Mouse (Mus musculus) lung, postnatal 36 days (tissue): ENCODE data around the gene Tnfrsf1a.
A peak's percentile ranks its signal among the peaks of the same experiment; 100 is the strongest.

ENCODE experiments used
- DNase-seq: peaks from one replicate; pipeline ENCODE4 v3.0.0; 2022; ENCODE audit warnings: mixed read lengths

Gene Tnfrsf1a

DNA sequence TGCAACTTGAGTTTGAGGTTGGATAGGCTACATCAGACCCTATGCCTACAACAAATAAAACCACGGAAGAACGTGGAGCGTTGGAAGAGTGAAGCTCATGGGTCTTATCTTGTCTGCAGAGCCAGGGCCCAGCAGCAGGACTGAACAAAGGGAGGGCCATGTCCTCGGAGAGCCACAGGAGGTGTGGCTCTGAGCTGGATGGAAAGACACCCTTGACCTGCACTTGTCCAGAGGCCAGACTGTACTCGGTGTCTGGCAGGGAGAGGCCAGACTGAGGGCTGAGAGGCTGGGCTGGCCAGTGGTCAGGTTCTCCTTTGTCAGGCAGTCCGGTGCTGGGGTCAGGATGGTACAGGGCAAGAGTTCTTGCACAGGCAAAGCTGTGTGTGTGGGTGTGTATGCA, 23.8 kb upstream of the Tnfrsf1a start:
- DNase-seq, result no peak

DNA sequence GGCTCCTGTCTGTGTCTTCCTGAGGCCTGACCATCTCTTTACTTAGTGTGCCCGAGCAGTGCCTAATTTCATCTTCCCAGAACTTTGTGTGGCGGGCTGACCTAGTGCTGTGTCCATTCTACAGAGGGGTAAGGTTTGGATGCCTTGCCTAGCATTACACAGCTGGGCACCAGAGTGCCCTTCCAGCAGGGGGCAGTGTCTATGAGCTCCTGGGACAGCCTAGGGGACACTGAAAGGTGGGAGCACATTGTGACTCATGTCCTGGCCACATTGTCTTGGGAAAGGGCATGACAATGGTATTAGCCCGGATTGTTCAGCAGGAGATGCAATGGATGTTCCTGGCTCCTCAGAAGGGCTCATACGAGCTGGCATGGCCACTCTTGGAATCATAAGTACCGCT, 20.9 kb upstream of the Tnfrsf1a start:
- DNase-seq, result peak; percentile 85

DNA sequence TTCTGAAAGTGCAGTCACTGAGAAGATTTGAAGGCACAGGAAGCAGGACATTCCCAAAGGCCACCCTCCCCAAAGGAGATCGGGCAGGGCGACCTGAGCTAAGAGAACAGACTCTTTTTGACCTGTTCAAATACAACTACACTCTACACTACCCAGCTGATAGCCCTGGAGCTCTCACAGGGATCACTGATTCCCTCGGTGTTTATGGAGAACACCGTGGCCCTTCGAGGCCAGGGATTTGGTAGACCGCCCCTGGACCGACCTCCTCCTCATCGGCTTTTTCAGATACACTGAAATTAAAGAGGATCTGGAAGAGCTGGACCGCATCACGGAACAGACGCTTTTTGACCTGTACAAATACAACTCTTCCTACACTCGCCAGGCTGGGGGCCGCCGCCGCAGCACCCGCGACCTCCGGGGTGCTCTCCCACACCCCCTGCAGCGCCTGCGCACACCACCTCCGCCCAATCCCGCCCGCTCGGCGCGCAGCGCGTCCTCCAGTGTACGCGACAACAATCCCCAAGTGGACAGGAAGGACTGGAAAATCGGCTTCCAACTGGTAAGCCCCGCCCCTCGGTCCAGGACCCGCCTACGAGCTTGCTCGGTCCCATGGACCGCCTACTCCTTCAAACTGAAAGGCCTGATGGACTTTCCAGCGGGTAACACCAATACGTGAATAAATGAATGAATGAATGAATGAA, 18.4 kb upstream of the Tnfrsf1a start:
- peak; percentile 97 for DNase-seq

DNA sequence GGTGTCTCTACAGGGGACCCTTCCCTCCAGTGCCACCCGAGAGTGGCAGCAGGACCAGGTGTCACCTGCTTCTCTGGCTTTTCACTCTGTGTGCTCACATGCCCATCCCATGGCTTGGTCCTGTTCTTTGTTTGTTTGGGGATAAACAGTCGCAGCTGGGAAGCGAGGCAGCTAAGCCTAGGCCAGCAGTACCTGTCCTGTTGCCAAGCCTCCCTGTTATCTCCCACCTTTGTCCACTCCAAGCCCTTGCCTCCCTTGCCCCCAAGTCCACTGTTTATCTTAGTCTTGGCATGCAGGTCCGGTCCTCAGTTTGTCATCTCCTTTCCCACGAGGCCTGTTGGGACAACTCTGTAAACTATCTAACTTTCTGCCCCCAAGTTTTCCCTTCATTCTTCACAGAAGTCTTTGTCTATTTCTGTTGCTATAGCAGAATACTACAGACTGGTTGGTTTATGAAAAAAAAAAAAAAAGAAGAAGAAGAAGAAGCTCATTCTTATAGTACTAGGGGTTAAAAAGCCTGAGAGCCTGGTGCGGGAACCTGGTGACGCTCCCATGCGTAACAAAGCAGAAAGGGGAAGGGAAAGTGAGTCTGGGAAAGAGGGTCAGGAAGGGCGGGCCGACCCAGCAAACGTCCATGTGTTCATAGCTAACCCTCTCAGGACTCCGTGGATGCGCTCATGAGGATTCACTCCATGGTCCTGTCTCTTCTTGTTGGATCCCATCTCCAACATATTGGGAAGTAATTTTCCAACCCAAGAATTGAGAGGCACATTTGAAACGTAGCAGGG, 15.9 kb upstream of the Tnfrsf1a start:
- no peak for DNase-seq

DNA sequence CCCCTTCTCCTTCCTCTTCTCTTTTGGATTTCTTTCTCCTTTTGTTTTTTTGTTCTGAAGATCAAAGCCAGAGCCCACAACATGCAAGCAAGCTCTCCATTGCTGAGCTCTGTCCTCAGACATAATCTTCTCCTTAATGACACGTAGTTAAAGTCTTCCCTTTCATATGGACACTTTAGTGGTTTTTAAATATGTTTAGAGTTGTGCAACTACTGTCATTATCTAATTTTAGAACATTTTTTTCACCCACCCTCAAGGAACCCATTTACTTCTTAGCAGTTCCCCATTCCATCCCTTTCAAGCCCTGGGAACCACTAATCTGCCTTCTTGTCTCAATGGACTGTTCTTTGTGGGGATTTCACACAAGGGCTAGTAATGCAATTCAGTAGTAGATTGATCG, 14.8 kb upstream of the Tnfrsf1a start:
- no peak for DNase-seq

DNA sequence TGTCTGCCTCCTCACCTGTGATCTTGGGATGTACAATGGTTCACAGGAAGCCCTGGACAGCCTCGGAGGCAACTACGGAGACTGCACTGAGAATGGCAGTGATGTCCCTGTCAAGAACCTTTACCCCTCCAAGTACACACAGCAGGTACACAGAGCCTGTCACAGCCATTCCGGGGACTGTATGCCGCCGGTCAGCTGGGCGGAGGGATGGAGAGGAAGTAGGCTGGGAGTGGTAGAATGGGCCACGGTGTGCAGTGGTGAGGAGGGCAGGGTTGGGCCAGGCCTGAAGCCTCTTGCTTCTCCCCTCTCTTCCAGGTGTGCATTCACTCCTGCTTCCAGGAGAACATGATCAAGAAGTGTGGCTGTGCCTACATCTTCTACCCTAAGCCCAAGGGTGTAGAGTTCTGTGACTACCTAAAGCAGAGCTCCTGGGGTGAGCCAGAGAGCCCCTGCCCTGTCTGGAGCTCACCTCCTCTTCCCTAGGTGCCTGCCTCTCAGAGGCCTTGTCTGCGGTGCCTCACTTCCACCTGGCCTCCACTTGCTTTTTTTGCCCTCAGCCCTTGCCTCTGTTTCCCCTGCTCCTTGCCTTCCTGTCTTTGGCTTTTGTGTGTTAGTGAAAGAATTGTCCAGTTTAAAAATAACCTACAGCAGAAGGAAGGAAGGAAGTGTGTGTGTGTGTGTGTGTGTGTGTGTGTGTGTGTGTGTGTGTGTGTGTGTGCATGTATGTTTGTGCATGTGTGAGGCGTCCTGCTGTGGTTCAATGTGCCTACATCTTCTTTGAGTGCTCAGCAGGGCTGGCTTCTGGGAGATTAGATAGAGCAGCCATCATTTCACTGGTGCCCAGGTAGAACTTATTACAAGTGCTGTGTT, 10.1 kb upstream of the Tnfrsf1a start:
- DNase-seq, result no peak

DNA sequence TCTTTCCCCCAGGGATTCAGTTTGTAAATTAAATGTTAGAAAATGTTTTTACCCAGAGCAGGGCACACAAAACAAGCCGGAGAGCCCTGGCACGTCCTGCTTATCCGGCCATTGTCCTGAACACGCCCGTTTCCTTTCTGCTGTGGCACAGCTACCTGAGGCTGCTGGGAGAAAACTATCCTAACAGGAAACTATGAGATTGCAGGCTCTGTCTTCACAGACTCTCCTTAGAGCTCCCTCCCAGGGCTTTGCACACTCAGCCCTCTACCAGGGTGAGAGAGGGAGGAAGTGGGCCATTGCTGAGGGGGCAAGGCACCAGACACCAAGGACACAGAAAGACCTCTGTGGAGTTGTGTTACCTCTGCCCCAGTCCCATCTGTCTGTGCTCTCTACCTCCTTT, 8.9 kb upstream of the Tnfrsf1a start:
- peak; percentile 75 for DNase-seq

DNA sequence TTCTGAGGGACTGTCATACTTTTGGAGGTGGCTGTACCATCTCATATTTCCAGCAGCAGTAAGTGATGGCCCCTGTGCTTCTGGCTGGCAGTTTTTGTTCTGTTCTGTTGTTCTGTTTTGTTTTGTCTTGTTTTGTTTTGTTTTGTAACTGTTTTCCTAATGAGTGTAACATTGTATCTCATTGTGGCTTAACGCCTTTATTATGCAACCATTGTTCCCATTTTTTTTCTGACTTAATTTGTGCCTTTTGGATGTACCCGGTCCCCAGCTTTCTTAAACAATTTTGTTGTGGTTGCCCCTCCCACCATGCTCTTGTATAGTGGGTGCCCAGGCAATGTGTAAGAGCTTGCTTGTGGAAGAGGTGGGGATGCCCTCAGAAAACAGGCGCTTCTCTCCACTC, 7.0 kb upstream of the Tnfrsf1a start:
- peak; percentile 58 for DNase-seq

DNA sequence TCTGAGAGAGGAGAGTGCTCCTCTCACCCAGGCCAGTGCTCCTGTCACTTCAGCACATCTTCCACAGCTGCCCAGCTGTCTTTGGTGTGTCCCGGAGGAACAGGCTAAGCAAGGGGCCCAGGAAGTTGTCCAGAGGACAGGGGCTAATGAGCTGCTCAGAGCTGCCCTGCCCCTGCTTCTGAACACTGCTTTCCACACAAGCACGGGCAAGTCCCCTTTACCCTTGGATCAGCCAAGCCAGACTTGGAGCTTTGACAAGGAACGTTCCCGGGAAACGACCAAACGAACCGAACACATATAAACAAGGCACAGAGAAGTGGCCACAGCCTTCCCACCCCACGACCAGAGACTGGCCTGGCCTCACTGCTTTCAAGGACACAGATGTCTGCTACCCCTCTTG, 5.1 kb upstream of the Tnfrsf1a start:
- peak; percentile 76 for DNase-seq

DNA sequence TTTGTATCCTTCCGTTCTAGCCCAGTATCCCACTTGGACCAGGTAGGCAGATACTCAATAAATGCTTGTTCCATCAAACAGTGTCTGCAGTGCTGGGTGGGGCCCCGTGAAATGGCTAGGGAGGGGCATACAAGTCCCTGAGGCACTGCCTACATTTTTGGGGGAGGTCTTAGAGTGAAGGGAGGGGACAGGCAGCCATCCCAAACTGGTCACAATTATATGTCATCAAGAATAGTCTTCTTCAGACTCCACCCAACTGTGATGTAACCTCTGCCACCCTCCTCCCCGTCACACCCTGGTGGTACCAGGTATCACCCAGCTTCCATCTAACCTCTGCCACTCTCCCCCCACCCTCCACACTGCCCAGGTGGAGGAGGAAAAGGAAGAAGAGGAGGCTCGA, 4.3 kb upstream of the Tnfrsf1a start:
- no peak for DNase-seq

DNA sequence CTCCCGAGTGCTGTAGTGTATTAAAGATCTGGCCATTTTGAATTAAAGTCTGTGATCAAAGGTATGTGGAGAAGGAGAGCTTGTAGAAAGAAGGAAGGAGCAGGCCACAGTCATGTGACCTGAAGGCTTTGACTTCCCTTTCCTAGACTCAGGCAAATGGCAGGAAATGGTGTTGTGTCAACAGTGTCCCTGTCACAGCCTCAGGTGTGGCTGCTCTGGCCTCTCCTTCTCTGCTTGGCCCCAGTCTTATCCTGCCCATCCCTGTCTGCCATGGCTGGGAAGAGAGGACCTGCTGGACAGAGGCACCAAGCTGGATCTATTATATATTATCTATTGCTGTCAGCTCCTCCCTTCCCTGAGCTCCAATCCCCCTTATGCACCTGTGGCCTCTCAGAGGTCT, 3.5 kb upstream of the Tnfrsf1a start:
- DNase-seq, result peak; percentile 65

DNA sequence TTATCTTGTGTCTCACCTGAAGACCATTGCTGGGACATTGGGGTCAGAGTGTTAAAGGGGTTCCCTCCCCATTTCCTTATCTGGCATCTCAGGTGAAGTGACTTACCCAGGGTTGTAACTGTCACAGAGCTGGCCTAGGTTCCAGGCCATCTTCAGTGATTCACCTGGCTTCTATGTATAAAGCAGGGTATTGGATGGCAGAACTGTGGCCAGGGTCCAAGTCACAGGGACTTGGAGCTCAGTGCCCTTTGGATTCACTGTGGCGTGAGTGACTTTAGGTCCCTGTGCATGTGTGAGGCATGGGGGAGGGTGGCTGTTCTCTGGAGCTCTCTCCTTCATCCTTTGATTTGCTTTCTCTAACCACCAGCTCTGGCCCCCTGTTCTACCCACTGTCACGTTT, 3.1 kb upstream of the Tnfrsf1a start:
- DNase-seq, result no peak

DNA sequence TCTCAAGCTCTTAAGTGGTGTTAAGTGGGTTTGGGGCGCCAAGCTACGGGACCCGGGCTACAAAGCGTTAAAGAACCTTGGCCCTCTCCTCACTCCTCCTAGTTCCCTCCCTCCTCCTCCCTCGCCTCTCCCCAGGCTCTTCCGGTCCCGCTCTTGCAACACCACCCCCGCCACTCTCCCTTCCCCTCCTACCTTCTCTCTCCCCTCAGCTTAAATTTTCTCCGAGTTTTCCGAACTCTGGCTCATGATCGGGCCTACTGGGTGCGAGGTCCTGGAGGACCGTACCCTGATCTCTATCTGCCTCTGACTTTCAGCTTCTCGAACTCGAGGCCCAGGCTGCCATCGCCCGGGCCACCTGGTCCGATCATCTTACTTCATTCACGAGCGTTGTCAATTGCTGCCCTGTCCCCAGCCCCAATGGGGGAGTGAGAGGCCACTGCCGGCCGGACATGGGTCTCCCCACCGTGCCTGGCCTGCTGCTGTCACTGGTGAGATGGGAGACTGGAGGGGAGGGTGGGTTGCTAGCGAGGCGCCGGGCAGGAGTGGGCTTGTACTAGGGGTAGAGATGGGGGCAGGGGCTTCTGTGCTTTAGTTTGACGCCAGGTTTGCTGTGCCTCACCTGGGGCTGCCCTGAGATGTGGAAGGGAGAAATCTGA, 541 bp downstream of the Tnfrsf1a start:
- DNase-seq, result peak; percentile 86

DNA sequence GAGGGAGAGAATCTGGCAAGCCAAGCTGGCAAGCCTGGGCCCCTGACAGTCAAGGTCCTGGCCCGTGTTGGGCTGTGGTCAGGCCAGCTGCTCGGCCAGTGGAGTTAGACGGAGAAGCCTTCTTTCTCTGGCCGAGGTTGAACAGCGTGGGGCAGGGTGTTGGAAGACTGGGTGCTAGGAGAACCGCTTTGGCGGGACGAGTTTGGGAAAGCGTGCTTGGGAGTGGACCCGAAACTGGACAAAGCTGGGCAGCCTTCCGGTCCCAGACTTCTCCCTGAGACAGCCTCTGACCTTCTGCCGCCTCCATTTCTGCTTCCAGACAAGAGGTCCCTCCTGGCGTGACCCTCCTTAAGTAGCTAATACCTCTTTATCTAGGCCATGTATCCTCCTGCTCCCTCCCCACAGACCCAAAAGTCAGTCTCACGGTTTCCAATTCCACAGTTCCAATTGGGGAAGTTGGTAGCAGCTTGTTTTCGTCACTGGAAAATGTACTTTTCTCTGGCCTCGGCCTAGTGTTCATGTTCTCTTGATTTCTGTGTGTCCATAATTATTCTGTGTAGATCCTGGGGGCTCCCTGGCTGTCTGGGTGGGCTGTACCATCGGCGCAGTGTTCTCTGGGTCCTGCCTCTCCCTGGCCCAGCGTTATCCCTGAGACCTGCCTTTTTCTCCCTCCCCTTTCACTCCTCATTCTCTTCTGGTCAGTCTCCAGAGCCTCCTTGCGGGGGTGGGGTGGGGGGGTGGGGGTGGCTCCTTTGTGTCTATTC, 1.3 kb downstream of the Tnfrsf1a start:
- DNase-seq, result peak; percentile 54

DNA sequence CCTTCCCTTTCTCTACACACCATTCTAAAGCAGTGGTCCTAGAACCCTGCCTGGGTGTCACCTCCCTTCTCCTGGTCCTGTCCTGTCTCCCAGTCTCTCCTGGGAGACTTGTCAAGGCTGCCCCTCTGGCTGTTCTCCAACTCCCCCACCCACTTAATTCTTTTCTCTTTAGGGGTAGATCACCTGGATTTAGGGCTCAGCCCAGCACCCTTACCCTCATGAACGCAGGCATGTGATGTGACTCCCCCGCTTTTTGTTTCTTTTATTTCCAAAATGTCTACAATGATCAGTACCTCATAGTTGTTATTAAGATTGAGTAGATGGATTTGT, 1.8 kb downstream of the Tnfrsf1a start:
- no peak for DNase-seq

DNA sequence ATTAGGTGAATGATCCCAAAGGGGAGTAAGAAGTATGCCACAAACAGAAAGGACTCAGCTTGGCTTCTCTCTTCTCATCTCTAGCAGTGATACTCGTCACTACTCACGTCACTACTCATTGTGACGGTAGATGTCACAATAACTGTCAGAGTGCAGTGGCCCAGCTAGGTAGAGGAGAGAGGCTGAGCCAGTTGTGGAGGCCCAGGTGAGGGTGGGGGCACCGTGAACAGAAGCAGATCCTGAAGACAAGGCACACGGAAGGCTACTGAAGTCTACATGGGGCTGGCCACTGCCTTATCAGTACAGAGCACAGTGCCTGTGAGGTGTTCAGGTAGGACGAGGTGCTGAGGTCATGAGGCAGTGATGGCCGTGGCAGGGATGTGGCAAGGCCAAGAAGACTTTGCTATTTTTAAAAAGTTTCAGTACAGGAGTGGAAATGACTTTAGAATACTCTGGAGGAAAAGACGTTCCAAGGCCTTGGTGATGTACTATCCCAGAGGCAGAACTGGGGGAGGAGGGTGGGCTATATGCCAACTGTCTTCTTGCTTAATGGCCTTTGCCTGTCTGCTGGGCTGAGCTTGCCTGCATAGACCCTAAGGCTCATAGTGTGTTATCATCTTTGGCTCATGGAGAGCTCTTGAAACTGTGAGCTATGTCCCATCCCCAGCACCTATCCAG, 2.3 kb downstream of the Tnfrsf1a start:
- DNase-seq, result peak; percentile 76

DNA sequence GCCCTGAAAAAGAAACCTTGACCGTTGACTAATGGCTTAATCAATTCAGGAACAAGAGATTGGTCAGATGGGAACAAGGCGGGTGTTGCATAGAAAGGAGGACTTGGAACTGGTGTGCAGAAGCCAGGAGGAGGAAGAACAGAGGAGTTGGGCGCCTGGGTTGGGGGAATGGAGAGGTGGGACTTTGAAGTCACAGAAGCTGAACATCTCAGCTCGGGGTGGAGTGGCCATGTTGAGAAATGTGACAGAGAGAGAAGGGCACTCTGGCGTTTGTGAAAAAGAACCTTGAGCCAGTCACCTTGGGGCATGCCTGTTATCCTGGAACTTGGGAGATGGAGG, 2.9 kb downstream of the Tnfrsf1a start:
- DNase-seq, result no peak

DNA sequence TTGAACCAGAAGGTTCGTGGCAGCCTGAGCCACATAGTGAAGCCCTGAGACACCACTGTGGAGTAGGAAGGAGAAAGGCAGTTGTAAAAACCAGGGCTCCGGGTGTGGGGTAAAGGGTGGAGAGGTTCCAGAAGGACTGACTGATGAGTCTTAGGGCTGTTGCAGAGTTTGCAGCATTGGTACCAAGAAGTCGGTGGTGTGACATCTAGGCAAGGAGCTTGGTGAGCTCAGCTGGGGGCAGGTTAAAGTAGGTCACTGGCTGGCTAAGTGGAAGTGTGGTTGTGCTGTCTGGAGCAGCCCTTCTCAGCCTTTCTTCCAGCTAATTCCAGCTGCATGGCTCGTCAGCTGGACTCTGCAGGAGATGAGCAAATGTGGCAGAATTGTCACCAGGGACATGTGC, 3.6 kb downstream of the Tnfrsf1a start:
- DNase-seq, result no peak

DNA sequence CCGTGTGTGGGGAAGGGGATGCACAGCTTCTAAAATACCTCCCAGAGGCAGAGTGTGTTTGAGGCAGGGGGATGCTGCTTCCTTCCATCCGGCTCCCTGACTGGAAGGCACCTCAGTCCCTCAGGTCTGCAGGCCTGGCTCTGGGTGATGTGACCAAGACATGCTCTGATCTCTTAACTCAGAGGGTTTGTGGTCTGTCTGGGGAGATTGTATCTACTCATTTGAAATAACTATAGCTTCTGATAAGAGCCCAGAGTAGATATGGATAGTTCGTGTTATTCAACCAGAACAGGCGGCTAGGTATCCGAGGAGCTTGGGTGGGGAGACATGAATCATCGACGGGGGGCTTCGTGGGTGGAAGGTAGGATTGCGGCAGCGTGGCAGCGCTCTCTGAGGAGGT, 4.1 kb downstream of the Tnfrsf1a start:
- DNase-seq, result no peak

DNA sequence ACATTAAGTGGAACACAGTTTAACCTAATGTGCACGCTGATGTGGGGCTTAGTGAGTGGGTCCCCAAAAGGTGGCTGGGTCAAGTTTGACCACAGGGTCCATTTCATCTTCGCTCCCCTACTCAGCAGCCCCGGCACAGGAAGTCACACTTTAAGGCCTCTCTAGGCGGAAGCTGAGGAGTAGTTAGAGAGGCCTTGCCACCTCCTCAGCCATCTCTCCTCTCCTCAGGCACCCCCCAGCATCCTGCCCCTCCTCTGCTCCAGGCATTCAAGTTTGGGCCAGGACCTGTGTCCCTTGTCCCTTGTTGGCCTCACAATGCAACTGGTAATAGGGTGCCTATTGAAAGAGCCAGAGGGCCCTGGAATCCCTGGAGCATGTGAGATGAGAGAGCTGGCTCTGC, 4.5 kb downstream of the Tnfrsf1a start:
- no peak for DNase-seq

DNA sequence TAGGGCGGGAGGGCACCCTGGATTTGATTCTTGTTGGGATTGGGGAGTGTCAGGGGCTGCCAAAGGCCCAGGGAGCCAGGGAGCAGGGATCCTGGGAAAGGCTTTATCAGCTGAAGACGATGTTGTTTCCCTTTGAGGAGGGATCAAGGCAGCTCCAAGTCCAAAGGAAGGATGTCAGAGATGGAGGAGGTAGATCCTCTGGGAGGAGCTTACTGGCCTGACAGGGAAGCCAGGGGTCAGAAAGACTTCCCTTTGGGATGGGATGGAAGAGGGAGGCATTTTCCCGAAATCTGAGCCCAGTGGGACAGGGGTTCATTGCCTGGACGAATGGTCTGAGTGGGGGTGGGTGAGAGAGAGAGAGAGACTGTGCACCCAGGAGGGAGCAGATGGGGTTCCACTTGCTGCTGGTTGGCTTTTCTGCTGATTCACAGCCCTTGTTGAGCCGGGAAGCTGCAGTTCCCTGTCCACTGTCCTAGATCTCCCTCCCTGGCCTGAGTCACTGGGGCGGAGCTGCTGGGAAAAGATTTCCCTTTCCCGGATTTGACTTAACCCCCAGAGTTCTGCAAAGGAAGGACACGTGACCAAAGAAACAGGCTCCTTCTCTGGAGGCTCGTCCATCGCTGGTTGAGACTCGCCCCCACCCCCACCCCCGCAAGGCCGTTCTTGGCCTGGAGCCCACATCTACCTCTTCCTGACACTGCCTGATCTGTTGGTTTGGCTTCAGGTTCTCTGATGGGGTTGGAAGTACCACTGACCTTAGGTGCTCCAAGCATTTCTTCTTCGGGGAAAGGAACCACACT, 5.4 kb downstream of the Tnfrsf1a start:
- peak; percentile 78 for DNase-seq
